Mouse (Mus musculus): ENCODE results near the gene Rac3. TPM values are rescaled to one million over a fixed set of nuclear protein-coding genes. Genes with fewer than 3 reads are reported as not detected.
"Not testable (repeated sequence)": the region's sequence is repeated elsewhere in the genome, so short reads cannot be mapped to it uniquely, and the experiment has no call there.

The Rac3 gene
- 14.3 and 18.1 TPM in 2 replicates for polyA plus RNA-seq (2012; ENCODE audit: insufficient read depth, insufficient read length, missing spikeins)

GRCm38 (mm10) chr11:120721124-120722066 is at the start of gene Rac3:
TSS of gene Rac3 (plus strand) at chr11:120721470.
- TF ChIP-seq POLR2A (IDR thresholded peaks at IDR 0.05; ENCODE audit: borderline replicate concordance, low read depth, low read length): no peak
- TF ChIP-seq CTCF (IDR thresholded peaks at IDR 0.05; ENCODE audit: low read depth, low read length): no peak
- Histone ChIP-seq H3K27ac (ENCODE audit: insufficient read depth, low read depth, low read length) (no peak within 1 kb of the TSS), H3K4me1 (ENCODE audit: control insufficient read depth, insufficient read depth, low read length) (peaks cover 8% of the 10 kb centered on the region), H3K4me3 (ENCODE audit: insufficient read depth, low read length) (peak within 1 kb of the TSS; percentile 59)

- Histone ChIP-seq H3K4me3 (ENCODE audit: insufficient read depth, low read length) (peak within 1 kb of the TSS; percentile 86), H3K4me1 (ENCODE audit: control insufficient read depth, insufficient read depth, low read length) (peaks cover 20% of the 10 kb centered on the region), H3K27ac (ENCODE audit: insufficient read depth, low read depth, low read length) (peak within 1 kb of the TSS; percentile 81)
- TF ChIP-seq POLR2A (IDR thresholded peaks at IDR 0.05; ENCODE audit: borderline replicate concordance, low read depth, low read length) (0 out of 2 replicates have a peak, but pooled peaks have one; percentile 54), CTCF (IDR thresholded peaks at IDR 0.05; ENCODE audit: low read depth, low read length) (no peak)
Observed at GRCm38 (mm10) chr11:120672687-120673593, 48.3 kb upstream of the Rac3 start, which contains the start of gene Aspscr1. TSS of gene Aspscr1 (plus strand) at chr11:120672973.

GRCm38 (mm10) chr11:120673594-120674122 is 47.6 kb upstream of the Rac3 start:
- H3K4me1 ChIP-seq (ENCODE audit: control insufficient read depth, insufficient read depth, low read length): peaks cover 20% of the 10 kb centered on the region
- H3K4me3 ChIP-seq (ENCODE audit: insufficient read depth, low read length): peak overlapping the region; percentile 86
- H3K27ac ChIP-seq (ENCODE audit: insufficient read depth, low read depth, low read length): peak overlapping the region; percentile 81
- TF ChIP-seq POLR2A (IDR thresholded peaks at IDR 0.05; ENCODE audit: borderline replicate concordance, low read depth, low read length) (no peak), CTCF (IDR thresholded peaks at IDR 0.05; ENCODE audit: low read depth, low read length) (no peak)

- peaks cover 20% of the 10 kb centered on the region for H3K4me1 ChIP-seq (ENCODE audit: control insufficient read depth, insufficient read depth, low read length)
- H3K27ac ChIP-seq (ENCODE audit: insufficient read depth, low read depth, low read length); H3K4me3 ChIP-seq (ENCODE audit: insufficient read depth, low read length): not testable (repeated sequence)
Observed at GRCm38 (mm10) chr11:120675875-120676274, 45.4 kb upstream of the Rac3 start.

- peaks cover 20% of the 10 kb centered on the region for H3K4me1 ChIP-seq (ENCODE audit: control insufficient read depth, insufficient read depth, low read length)
- TF ChIP-seq POLR2A (IDR thresholded peaks at IDR 0.05; ENCODE audit: borderline replicate concordance, low read depth, low read length): no peak
- TF ChIP-seq CTCF (IDR thresholded peaks at IDR 0.05; ENCODE audit: low read depth, low read length): no peak
- no peak overlapping the region for H3K4me3 ChIP-seq (ENCODE audit: insufficient read depth, low read length)
- H3K27ac ChIP-seq (ENCODE audit: insufficient read depth, low read depth, low read length): no peak overlapping the region
Observed at GRCm38 (mm10) chr11:120676951-120677350, 44.3 kb upstream of the Rac3 start.

GRCm38 (mm10) chr11:120679909-120680308 is 41.4 kb upstream of the Rac3 start:
- TF ChIP-seq POLR2A (IDR thresholded peaks at IDR 0.05; ENCODE audit: borderline replicate concordance, low read depth, low read length) (no peak), CTCF (IDR thresholded peaks at IDR 0.05; ENCODE audit: low read depth, low read length) (no peak)
- no peak overlapping the region for H3K27ac ChIP-seq (ENCODE audit: insufficient read depth, low read depth, low read length)
- peaks cover 22% of the 10 kb centered on the region for H3K4me1 ChIP-seq (ENCODE audit: control insufficient read depth, insufficient read depth, low read length)
- no peak overlapping the region for H3K4me3 ChIP-seq (ENCODE audit: insufficient read depth, low read length)

- no peak for TF ChIP-seq POLR2A (IDR thresholded peaks at IDR 0.05; ENCODE audit: borderline replicate concordance, low read depth, low read length)
- no peak for TF ChIP-seq CTCF (IDR thresholded peaks at IDR 0.05; ENCODE audit: low read depth, low read length)
- no peak overlapping the region for H3K4me3 ChIP-seq (ENCODE audit: insufficient read depth, low read length)
- peaks cover 15% of the 10 kb centered on the region for H3K4me1 ChIP-seq (ENCODE audit: control insufficient read depth, insufficient read depth, low read length)
- no peak overlapping the region for H3K27ac ChIP-seq (ENCODE audit: insufficient read depth, low read depth, low read length)
Observed at GRCm38 (mm10) chr11:120682683-120683082, 38.6 kb upstream of the Rac3 start.

GRCm38 (mm10) chr11:120683536-120683935 is 37.7 kb upstream of the Rac3 start:
- Histone ChIP-seq H3K27ac (ENCODE audit: insufficient read depth, low read depth, low read length) (no peak overlapping the region), H3K4me3 (ENCODE audit: insufficient read depth, low read length) (no peak overlapping the region), H3K4me1 (ENCODE audit: control insufficient read depth, insufficient read depth, low read length) (peaks cover 15% of the 10 kb centered on the region)
- no peak for TF ChIP-seq CTCF (IDR thresholded peaks at IDR 0.05; ENCODE audit: low read depth, low read length)

- H3K27ac ChIP-seq (ENCODE audit: insufficient read depth, low read depth, low read length): no peak overlapping the region
- H3K4me1 ChIP-seq (ENCODE audit: control insufficient read depth, insufficient read depth, low read length): peaks cover 15% of the 10 kb centered on the region
- TF ChIP-seq CTCF (IDR thresholded peaks at IDR 0.05; ENCODE audit: low read depth, low read length): no peak
- TF ChIP-seq POLR2A (IDR thresholded peaks at IDR 0.05; ENCODE audit: borderline replicate concordance, low read depth, low read length): no peak
- H3K4me3 ChIP-seq (ENCODE audit: insufficient read depth, low read length): no peak overlapping the region
Observed at GRCm38 (mm10) chr11:120684086-120684485, 37.2 kb upstream of the Rac3 start.
